Mouse (Mus musculus) forebrain, embryonic 15.5 days (tissue): Measurements from ENCODE around the gene G2e3. TPM values are rescaled to one million over a fixed set of nuclear protein-coding genes. Genes with fewer than 3 reads are reported as not detected.

Experiments
- ATAC-seq: fragments of 200-750 bp; cut with Nextera tagmentation; replicated peaks from 2 replicates; pipeline ENCODE4 v1.8.0; 2017; ENCODE audit warnings: mild to moderate bottlenecking, moderate TSS enrichment, moderate library complexity
- H3K27ac ChIP-seq: fragments of 300-500 bp; sonication (generic); replicated peaks from 2 replicates; pipeline ENCODE4 v1.5.1; 2015; ENCODE audit warnings: mild to moderate bottlenecking, inconsistent platforms
- H3K27me3 ChIP-seq: fragments of 300-500 bp; sonication (generic); 2 replicates; pipeline ENCODE4 v1.6.1; 2015; ENCODE audit warnings: inconsistent platforms
- H3K36me3 ChIP-seq: fragments of 300-500 bp; sonication (generic); 2 replicates; pipeline ENCODE4 v1.6.1; 2015; ENCODE audit warnings: mild to moderate bottlenecking, inconsistent platforms
- H3K4me1 ChIP-seq: fragments of 300-500 bp; sonication (generic); 2 replicates; pipeline ENCODE4 v1.6.1; 2015; ENCODE audit warnings: inconsistent platforms
- H3K4me2 ChIP-seq: fragments of 300-500 bp; sonication (generic); replicated peaks from 2 replicates; pipeline ENCODE4 v1.6.1; 2015; ENCODE audit warnings: mild to moderate bottlenecking, inconsistent platforms
- H3K4me3 ChIP-seq: fragments of 300-500 bp; sonication (generic); 2 replicates; pipeline ENCODE4 v1.5.1; 2015; ENCODE audit warnings: mild to moderate bottlenecking, inconsistent platforms
- H3K9ac ChIP-seq: fragments of 300-500 bp; sonication (generic); replicated peaks from 2 replicates; pipeline ENCODE4 v1.6.1; 2015; ENCODE audit warnings: mild to moderate bottlenecking, inconsistent platforms
- H3K9me3 ChIP-seq: fragments of 300-500 bp; sonication (generic); 2 replicates; pipeline ENCODE4 v1.6.1; 2016; ENCODE audit warnings: inconsistent platforms
- WGBS: fragments of 180-500 bp; shearing (Covaris S2); methylation state at CpG from one replicate; pipeline ENCODE4 v1.1.7; 2015; ENCODE audit warnings: mixed read lengths; 5-methylcytosine and 5-hydroxymethylcytosine counted together
- polyA plus RNA-seq: library from polyadenylated mRNA; unstranded; fragments of >200 nt; fragmentation: Nextera tagmentation; extraction: Ambion mirVana; gene quantifications from 2 replicates; pipeline ENCODE4 v1.2.1, GENCODE M21; 2015

G2e3 gene
- polyA plus RNA-seq, 1 experiment from 2014 or later: 36.9 TPM

DNA sequence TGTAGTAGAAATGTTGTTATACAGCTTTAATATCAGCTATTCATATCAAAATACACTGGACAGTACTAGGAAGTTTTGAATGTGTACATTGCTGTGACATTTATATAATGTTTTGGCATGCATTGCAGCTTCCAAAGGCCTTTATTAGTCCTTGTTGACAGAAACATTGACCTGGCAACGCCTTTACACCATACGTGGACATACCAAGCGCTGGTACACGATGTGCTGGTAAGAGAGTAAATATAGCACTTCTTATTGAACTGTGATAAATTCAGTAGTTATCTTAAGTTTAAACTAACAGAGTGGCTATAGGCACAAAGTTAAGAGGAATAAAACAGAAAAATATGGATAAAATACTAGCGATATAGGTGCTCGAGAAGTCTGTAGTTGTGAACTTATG, 52.0 kb downstream of the G2e3 start:
- Histone ChIP-seq H3K4me1 (no peaks in the 10 kb centered on the region), H3K4me2 (no peak overlapping the region), H3K4me3 (no peak overlapping the region), H3K36me3 (peaks cover 41% of the 10 kb centered on the region), H3K9me3 (no peaks in the 10 kb centered on the region), H3K9ac (no peak overlapping the region), H3K27me3 (no peaks in the 10 kb centered on the region), H3K27ac (no peak overlapping the region)
- WGBS: 97% methylated on average over 6 of the region's 6 CpGs
- ATAC-seq: no peak

DNA sequence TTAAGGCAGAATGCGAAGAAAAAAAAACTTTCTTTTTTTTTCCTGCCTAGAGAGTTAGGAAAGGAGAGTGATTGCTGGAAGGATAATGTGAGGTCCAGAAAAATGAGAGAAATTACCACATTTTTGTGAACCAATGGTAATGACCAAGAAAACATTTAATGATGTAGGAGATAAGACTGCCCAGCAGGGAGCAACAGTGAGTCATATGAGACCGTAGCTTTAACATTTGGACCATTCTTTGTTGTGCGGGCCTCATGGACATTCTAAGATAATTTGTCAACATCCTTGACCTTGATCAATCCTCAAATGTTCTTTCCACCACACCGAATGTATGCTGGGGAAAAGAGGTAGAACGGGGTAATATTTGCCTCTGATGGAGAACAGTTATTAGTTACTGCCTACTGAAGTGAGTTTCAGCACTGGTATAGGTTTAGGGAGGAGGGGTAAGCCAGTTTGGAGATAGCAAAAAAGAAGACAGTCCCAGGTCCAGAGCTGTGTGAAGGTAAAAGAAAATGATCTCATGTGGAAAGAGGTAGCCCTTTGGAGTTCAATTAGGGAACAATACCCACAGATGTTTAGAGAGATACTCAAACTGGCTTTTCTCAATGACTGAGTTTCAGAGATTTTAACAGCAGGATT, 54.3 kb downstream of the G2e3 start:
- Histone ChIP-seq H3K9me3 (no peaks in the 10 kb centered on the region), H3K27ac (no peak overlapping the region), H3K4me3 (no peak overlapping the region), H3K9ac (no peak overlapping the region), H3K4me1 (no peaks in the 10 kb centered on the region), H3K36me3 (peaks cover 30% of the 10 kb centered on the region), H3K4me2 (no peak overlapping the region), H3K27me3 (no peaks in the 10 kb centered on the region)
- 78% methylated on average over 5 of the region's 5 CpGs for WGBS
- 0 out of 2 replicates have a peak, but pooled peaks have one; percentile 26 for ATAC-seq

DNA sequence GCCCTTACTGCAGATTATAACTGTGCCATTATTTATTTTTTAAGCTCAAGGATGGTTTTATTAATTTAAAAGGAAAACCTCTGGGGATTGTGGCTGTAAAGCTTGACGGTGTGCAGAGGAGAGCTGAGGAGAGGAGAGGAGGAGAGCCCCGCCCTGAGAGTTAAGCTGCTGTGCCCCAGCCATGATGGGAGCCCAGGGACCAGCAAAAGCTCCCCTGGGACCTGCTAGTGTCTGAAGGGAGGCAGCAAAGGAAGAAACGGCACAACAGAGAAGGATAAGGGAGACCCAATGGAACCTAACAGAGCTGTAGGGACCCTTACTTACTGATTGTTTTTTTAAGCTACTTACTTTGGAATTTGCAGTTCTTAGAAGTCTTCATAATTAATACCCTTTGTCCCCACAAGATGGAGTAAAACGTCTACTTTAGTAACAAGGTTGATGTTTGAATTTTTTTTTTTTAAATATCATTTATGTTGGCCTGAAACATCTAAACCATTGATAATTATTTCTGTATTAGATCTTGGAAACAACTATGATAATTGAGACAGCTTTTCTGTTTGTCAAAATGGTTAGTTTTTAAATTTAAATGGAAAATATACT, 56.2 kb downstream of the G2e3 start:
- ATAC-seq: no peak
- no peak overlapping the region for H3K4me2 ChIP-seq
- H3K27ac ChIP-seq: no peak overlapping the region
- 57% methylated on average over 4 of the region's 4 CpGs for WGBS
- H3K9ac ChIP-seq: no peak overlapping the region
- H3K4me3 ChIP-seq: no peak overlapping the region
- H3K27me3 ChIP-seq: no peaks in the 10 kb centered on the region
- H3K4me1 ChIP-seq: no peaks in the 10 kb centered on the region
- no peaks in the 10 kb centered on the region for H3K9me3 ChIP-seq
- H3K36me3 ChIP-seq: peaks cover 25% of the 10 kb centered on the region

DNA sequence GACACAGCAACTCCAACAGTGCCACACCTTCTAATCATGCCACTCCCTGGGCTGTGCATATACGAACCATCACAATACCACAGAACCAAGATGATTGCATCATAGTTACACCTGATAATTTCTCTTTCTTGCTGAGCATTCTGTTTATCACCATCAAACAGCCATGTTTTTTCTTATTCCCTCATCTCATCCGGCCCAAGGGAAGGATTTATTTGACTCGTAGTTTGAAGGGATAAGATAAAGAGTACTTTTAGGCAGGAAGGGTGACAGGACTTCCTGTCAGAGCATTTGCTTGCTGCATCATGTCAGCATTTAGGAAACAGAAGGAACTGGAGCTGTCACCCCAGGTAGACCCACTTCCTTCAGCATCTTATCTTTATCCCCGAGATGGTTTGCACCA, 63.5 kb downstream of the G2e3 start:
- Histone ChIP-seq H3K27me3 (no peaks in the 10 kb centered on the region), H3K36me3 (peaks cover 30% of the 10 kb centered on the region)

More for the DNA sequence above, 63.5 kb downstream of the G2e3 start:
- H3K4me2 ChIP-seq: no peak overlapping the region
- 91% methylated on average over 4 of the region's 4 CpGs for WGBS
- ATAC-seq: no peak
- H3K4me3 ChIP-seq: no peak overlapping the region
- H3K27ac ChIP-seq: no peak overlapping the region
- no peaks in the 10 kb centered on the region for H3K9me3 ChIP-seq
- H3K9ac ChIP-seq: no peak overlapping the region
- H3K4me1 ChIP-seq: no peaks in the 10 kb centered on the region

Other genes starting within 250 kb of the G2e3 start
- 59.5 and 59.8 TPM in 2 replicates for gene Scfd1, start 29.4 kb downstream of the G2e3 start, polyA plus RNA-seq
- 5.8 and 8.3 TPM in 2 replicates for gene Coch, start 245.3 kb downstream of the G2e3 start, polyA plus RNA-seq